Mouse (Mus musculus) thymus, postnatal 4 days (tissue): ENCODE results near the gene Spin2c.

Experiments
- DNase-seq: peaks from one replicate; pipeline ENCODE4 v3.0.0; 2021

The Spin2c gene

DNA sequence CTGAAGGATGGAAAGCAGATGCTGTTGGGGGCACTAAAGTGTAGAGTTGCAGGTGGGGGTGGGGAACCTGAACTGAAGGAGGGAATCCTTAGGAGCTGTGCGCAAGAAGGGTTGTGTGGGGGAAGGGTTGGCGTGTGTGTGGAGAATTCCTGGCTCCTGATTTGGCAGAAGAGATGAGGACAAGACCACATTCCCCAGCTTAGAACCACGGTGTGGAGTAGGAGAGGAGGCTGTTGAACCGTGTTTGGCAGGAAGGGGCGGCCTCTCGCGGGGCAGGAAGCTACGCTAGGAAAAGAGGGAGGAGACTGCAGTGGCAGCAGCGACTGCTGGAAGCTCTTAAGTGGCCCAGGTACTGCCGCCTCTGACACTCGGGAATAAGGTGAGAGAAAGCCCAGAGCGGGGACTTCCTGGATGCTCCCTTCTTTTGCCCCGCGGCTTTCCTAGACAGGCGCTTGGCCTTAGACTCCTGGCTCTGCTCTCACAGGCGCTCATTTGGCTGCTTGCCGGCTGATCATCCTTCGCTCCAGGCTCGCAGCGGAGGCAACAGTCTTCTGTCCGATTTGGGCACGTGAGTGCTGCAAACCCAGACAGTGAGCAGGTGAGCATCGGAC is at the start of gene Spin2c:
TSS of gene Spin2c (plus strand) at position 275 of the 611 bp plus-strand sequence.
- peak; percentile 35 for DNase-seq

DNA sequence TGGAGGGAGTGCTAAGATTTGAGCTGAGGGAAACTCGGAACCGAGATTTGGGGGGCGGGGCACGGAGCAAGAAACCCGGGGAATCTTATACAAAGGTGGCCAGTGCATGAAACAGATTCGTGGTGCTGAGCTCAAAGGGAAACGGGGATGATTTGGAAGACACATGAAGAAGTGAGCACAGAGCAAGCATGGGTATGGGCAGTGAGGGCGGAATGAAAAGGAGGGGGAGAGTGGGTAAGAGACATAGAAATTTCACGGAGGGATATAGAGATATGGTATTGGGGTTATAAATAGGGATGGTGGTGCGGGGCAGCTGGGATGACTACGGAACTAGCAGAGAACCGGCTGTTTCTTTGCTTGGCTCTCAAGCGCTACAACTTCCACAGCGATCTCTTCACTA is 581 bp downstream of the Spin2c start:
- DNase-seq = no peak
